8 mouse cellular contexts compared by ENCODE assay signal in the genomic region with DNA sequence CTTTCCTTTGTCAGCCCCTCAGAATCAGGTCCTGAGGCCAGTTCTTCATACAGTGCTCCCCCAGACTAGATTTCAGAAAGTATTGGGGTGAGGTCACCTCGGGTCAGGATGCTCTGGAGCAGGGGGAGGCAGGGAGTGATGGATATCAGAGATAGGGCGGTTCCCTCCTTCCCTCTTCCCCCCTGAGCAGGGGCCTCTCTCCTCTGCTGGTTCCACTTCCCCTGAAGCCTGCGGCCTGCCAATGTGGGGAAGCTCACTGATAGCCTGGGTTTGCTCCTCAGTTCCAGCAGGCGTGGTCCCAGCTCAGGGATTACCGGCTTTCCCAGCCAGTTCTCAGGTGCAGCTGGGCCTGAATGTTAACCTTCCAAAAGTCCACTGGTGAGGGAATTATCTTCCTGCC. TPM values are rescaled to one million over a fixed set of nuclear protein-coding genes. Genes with fewer than 3 reads are reported as not detected.
DNase-seq lines count a peak whose midpoint lies in the region; ATAC-seq lines count a peak whose summit lies in the region.

No protein-coding gene starts in this region.

- H3K36me3 ChIP-seq in kidney, embryonic 16.5 days (ENCODE audit: insufficient read depth, low read length): peaks cover 38% of the 10 kb centered on the region
- peaks cover 33% of the 10 kb centered on the region for H3K36me3 ChIP-seq in forebrain, embryonic 16.5 days (ENCODE audit: control insufficient read depth, insufficient read depth)
- H3K36me3 ChIP-seq in limb, embryonic 15.5 days: peaks cover 41% of the 10 kb centered on the region
- H3K36me3 ChIP-seq in stomach, embryonic 15.5 days: peaks cover 38% of the 10 kb centered on the region

- peak overlapping the region; percentile 82 for H3K9ac ChIP-seq in kidney, embryonic 16.5 days (replicated peaks; ENCODE audit: low read length)
- peak overlapping the region; percentile 85 for H3K9ac ChIP-seq in forebrain, embryonic 16.5 days (replicated peaks; ENCODE audit: low read depth, low read length)
- peak overlapping the region; percentile 61 for H3K9ac ChIP-seq in limb, embryonic 15.5 days
- H3K9ac ChIP-seq in stomach, embryonic 15.5 days: peak overlapping the region; percentile 71; the same call in 1 of the 2 replicates

- peak overlapping the region; percentile 78 for H3K4me3 ChIP-seq in kidney, embryonic 16.5 days (ENCODE audit: low read length)
- peak overlapping the region; percentile 67 for H3K4me3 ChIP-seq in forebrain, embryonic 16.5 days (replicated peaks; ENCODE audit: low read length)
- H3K4me3 ChIP-seq in limb, embryonic 15.5 days: peak overlapping the region; percentile 78
- peak overlapping the region; percentile 71 for H3K4me3 ChIP-seq in stomach, embryonic 15.5 days (replicated peaks)

- no peak for ATAC-seq in kidney, embryonic 16.5 days (ENCODE audit: low FRiP score, low TSS enrichment)
- ATAC-seq in forebrain, embryonic 16.5 days: no peak
- ATAC-seq in limb, embryonic 15.5 days (ENCODE audit: insufficient number of reproducible peaks, low FRiP score, low TSS enrichment, low read depth): no peak
- ATAC-seq in stomach, embryonic 15.5 days (ENCODE audit: insufficient read depth, low FRiP score, low read depth): no peak

- H3K4me1 ChIP-seq in kidney, embryonic 16.5 days (ENCODE audit: insufficient read depth, low read length): peaks cover 49% of the 10 kb centered on the region
- H3K4me1 ChIP-seq in forebrain, embryonic 16.5 days (replicated peaks; ENCODE audit: control insufficient read depth, insufficient read depth, low read length): peaks cover 46% of the 10 kb centered on the region
- peaks cover 57% of the 10 kb centered on the region for H3K4me1 ChIP-seq in limb, embryonic 15.5 days
- peaks cover 41% of the 10 kb centered on the region for H3K4me1 ChIP-seq in stomach, embryonic 15.5 days

- WGBS in kidney, embryonic 16.5 days: 16% methylated on average over 5 of the region's 5 CpGs
- 10% methylated on average over 5 of the region's 5 CpGs for WGBS in forebrain, embryonic 16.5 days
- 10% methylated on average over 5 of the region's 5 CpGs for WGBS in limb, embryonic 15.5 days
- 4% methylated on average over 5 of the region's 5 CpGs for WGBS in stomach, embryonic 15.5 days

- no peak for DNase-seq in kidney, postnatal 25 days
- peak; percentile 58 for DNase-seq in NIH3T3 (ENCODE audit: low read depth)
- no peak for DNase-seq in adrenal gland, postnatal 4 days (ENCODE audit: low spot score in 2 of 2)
- no peak for DNase-seq in adrenal gland, postnatal 25 days

- peak overlapping the region; percentile 97 for H3K27ac ChIP-seq in kidney, embryonic 16.5 days (ENCODE audit: low read length)
- peak overlapping the region; percentile 97 for H3K27ac ChIP-seq in forebrain, embryonic 16.5 days (ENCODE audit: low read length)
- peak overlapping the region; percentile 100 for H3K27ac ChIP-seq in limb, embryonic 15.5 days
- peak overlapping the region; percentile 99 for H3K27ac ChIP-seq in stomach, embryonic 15.5 days

- H3K4me2 ChIP-seq in kidney, embryonic 16.5 days (replicated peaks; ENCODE audit: low read depth, low read length): peak overlapping the region; percentile 79
- peak overlapping the region; percentile 93 for H3K4me2 ChIP-seq in forebrain, embryonic 16.5 days (ENCODE audit: low read length)
- H3K4me2 ChIP-seq in limb, embryonic 15.5 days: peak overlapping the region; percentile 78
- peak overlapping the region; percentile 73 for H3K4me2 ChIP-seq in stomach, embryonic 15.5 days

- no peaks in the 10 kb centered on the region for H3K27me3 ChIP-seq in kidney, embryonic 16.5 days (ENCODE audit: insufficient read depth, low read length)
- H3K27me3 ChIP-seq in forebrain, embryonic 16.5 days (replicated peaks; ENCODE audit: control insufficient read depth, insufficient read depth, low read length): no peaks in the 10 kb centered on the region
- no peaks in the 10 kb centered on the region for H3K27me3 ChIP-seq in limb, embryonic 15.5 days
- H3K27me3 ChIP-seq in stomach, embryonic 15.5 days (replicated peaks): no peaks in the 10 kb centered on the region

- H3K9me3 ChIP-seq in kidney, embryonic 16.5 days (ENCODE audit: low read length): no peaks in the 10 kb centered on the region
- H3K9me3 ChIP-seq in forebrain, embryonic 16.5 days (ENCODE audit: control insufficient read depth, low read length): no peaks in the 10 kb centered on the region
- H3K9me3 ChIP-seq in limb, embryonic 15.5 days: no peaks in the 10 kb centered on the region
- no peaks in the 10 kb centered on the region for H3K9me3 ChIP-seq in stomach, embryonic 15.5 days

RNA-seq across cellular contexts. Expression of gene Pafah1b3, which starts 14.1 kb away (rescaled TPM):
- polyA plus RNA-seq in kidney, embryonic 16.5 days (2015; fragmentation: Nextera tagmentation; extraction: Ambion mirVana): 197 and 199 TPM in 2 replicates
- polyA plus RNA-seq in forebrain, embryonic 16.5 days (2015; fragmentation: Nextera tagmentation; extraction: Ambion mirVana): 499 and 556 TPM in 2 replicates
- 176 and 198 TPM in 2 replicates for polyA plus RNA-seq in limb, embryonic 15.5 days (2015; fragmentation: Nextera tagmentation; extraction: Ambion mirVana)
- polyA plus RNA-seq in stomach, embryonic 15.5 days (2015; fragmentation: Nextera tagmentation; extraction: Ambion mirVana): 201 and 215 TPM in 2 replicates
- total RNA-seq in adrenal gland, postnatal 4 days (2021): 10 to 100 TPM; 62.9 to 70.0 TPM
- 31.9 and 35.8 TPM in 2 replicates for total RNA-seq in adrenal gland, postnatal 25 days (2021)

RNA-seq across cellular contexts. Expression of gene Cic, which starts 16.1 kb away (rescaled TPM):
- 28.9 and 30.8 TPM in 2 replicates for polyA plus RNA-seq in kidney, embryonic 16.5 days (2015; fragmentation: Nextera tagmentation; extraction: Ambion mirVana)
- 42.2 and 48.0 TPM in 2 replicates for polyA plus RNA-seq in forebrain, embryonic 16.5 days (2015; fragmentation: Nextera tagmentation; extraction: Ambion mirVana)
- polyA plus RNA-seq in limb, embryonic 15.5 days (2015; fragmentation: Nextera tagmentation; extraction: Ambion mirVana): 40.3 and 42.5 TPM in 2 replicates
- polyA plus RNA-seq in stomach, embryonic 15.5 days (2015; fragmentation: Nextera tagmentation; extraction: Ambion mirVana): 33.8 and 36.4 TPM in 2 replicates
- total RNA-seq in adrenal gland, postnatal 4 days (2021): 100 to 1,000 TPM; 162 to 174 TPM
- 134 and 146 TPM in 2 replicates for total RNA-seq in adrenal gland, postnatal 25 days (2021)

RNA-seq across cellular contexts. Expression of gene Prr19, which starts 17.6 kb away (rescaled TPM):
- 0.84 and 0.98 TPM in 2 replicates for polyA plus RNA-seq in kidney, embryonic 16.5 days (2015; fragmentation: Nextera tagmentation; extraction: Ambion mirVana)
- 1.4 and 2.2 TPM in 2 replicates for polyA plus RNA-seq in forebrain, embryonic 16.5 days (2015; fragmentation: Nextera tagmentation; extraction: Ambion mirVana)
- 0.32 and 0.40 TPM in 2 replicates for polyA plus RNA-seq in limb, embryonic 15.5 days (2015; fragmentation: Nextera tagmentation; extraction: Ambion mirVana)
- polyA plus RNA-seq in stomach, embryonic 15.5 days (2015; fragmentation: Nextera tagmentation; extraction: Ambion mirVana): 0.41 and 0.49 TPM in 2 replicates
- not detected for total RNA-seq in adrenal gland, postnatal 4 days (2021)
- total RNA-seq in adrenal gland, postnatal 25 days (2021): not detected in 2 replicates

RNA-seq across cellular contexts. Expression of gene Tmem145, which starts 22.3 kb away (rescaled TPM):
- 0.10 and 0.67 TPM in 2 replicates for polyA plus RNA-seq in kidney, embryonic 16.5 days (2015; fragmentation: Nextera tagmentation; extraction: Ambion mirVana)
- polyA plus RNA-seq in forebrain, embryonic 16.5 days (2015; fragmentation: Nextera tagmentation; extraction: Ambion mirVana): 24.5 and 41.2 TPM in 2 replicates
- polyA plus RNA-seq in limb, embryonic 15.5 days (2015; fragmentation: Nextera tagmentation; extraction: Ambion mirVana): 0.50 and 0.61 TPM in 2 replicates
- polyA plus RNA-seq in stomach, embryonic 15.5 days (2015; fragmentation: Nextera tagmentation; extraction: Ambion mirVana): 1.4 and 1.6 TPM in 2 replicates
- total RNA-seq in adrenal gland, postnatal 4 days (2021): 1 to 10 TPM; 4.0 to 5.4 TPM
- 1.6 and 3.7 TPM in 2 replicates for total RNA-seq in adrenal gland, postnatal 25 days (2021)

RNA-seq across cellular contexts. Expression of gene Erf, which starts 33.1 kb away (rescaled TPM):
- polyA plus RNA-seq in kidney, embryonic 16.5 days (2015; fragmentation: Nextera tagmentation; extraction: Ambion mirVana): 12.5 and 15.2 TPM in 2 replicates
- polyA plus RNA-seq in forebrain, embryonic 16.5 days (2015; fragmentation: Nextera tagmentation; extraction: Ambion mirVana): 4.8 and 5.3 TPM in 2 replicates
- 20.8 and 24.4 TPM in 2 replicates for polyA plus RNA-seq in limb, embryonic 15.5 days (2015; fragmentation: Nextera tagmentation; extraction: Ambion mirVana)
- polyA plus RNA-seq in stomach, embryonic 15.5 days (2015; fragmentation: Nextera tagmentation; extraction: Ambion mirVana): 13.0 and 17.6 TPM in 2 replicates
- total RNA-seq in adrenal gland, postnatal 4 days (2021): 10 to 100 TPM; 47.5 to 50.4 TPM
- 19.4 and 33.2 TPM in 2 replicates for total RNA-seq in adrenal gland, postnatal 25 days (2021)
